Mouse (Mus musculus) liver, embryonic 14.5 days (tissue): Measurements from ENCODE around the gene Lamc2. TPM values are rescaled to one million over a fixed set of nuclear protein-coding genes. Genes with fewer than 3 reads are reported as not detected.

ENCODE experiments used
- ATAC-seq: fragments of 200-750 bp; cut with Nextera tagmentation; 2 replicates; pipeline ENCODE4 v1.8.0; 2017; ENCODE audit warnings: moderate number of reproducible peaks, mild to moderate bottlenecking, moderate library complexity; ENCODE audit not compliant: insufficient read depth
- DNase-seq, 3 experiments: peaks; one replicate each; pipeline ENCODE4 v3.0.0-alpha.2; 2012 to 2013; ENCODE audit warnings: low read depth in 3 of 3, low spot score in 3 of 3
- H3K27ac ChIP-seq: fragments of 300-500 bp; sonication (generic); 2 replicates; pipeline ENCODE4 v1.5.1; 2014; ENCODE audit warnings: moderate library complexity, mild to moderate bottlenecking, control low read depth, inconsistent platforms
- H3K27me3 ChIP-seq: fragments of 300-500 bp; sonication (generic); 2 replicates; pipeline ENCODE4 v1.6.1; 2014; ENCODE audit warnings: mild to moderate bottlenecking, low read length, moderate library complexity; ENCODE audit not compliant: control insufficient read depth, insufficient read depth
- H3K36me3 ChIP-seq: fragments of 300-500 bp; sonication (generic); replicated peaks from 2 replicates; pipeline ENCODE4 v1.6.1; 2014; ENCODE audit warnings: low read depth; ENCODE audit not compliant: control insufficient read depth, insufficient read depth
- H3K4me1 ChIP-seq, 2 experiments: fragments of 200-500 bp in 1 of 2; fragments of 300-500 bp in 1 of 2; sonication (generic) in 1 of 2; replicated peaks; 2 replicates each; pipeline ENCODE4 v1.6.1; 2012 to 2014; ENCODE audit warnings: antibody characterized with exemption in 1 of 2, inconsistent platforms in 1 of 2, low read length in 1 of 2; ENCODE audit not compliant: control insufficient read depth in 2 of 2, insufficient read depth in 2 of 2
- H3K4me2 ChIP-seq: fragments of 300-500 bp; sonication (generic); 2 replicates; pipeline ENCODE4 v1.6.1; 2014; ENCODE audit warnings: low read depth, mild to moderate bottlenecking, control low read depth, moderate library complexity
- H3K4me3 ChIP-seq, 2 experiments: fragments of 200-500 bp in 1 of 2; fragments of 300-500 bp in 1 of 2; sonication (generic) in 1 of 2; 2 replicates each; pipeline ENCODE4 v1.5.1; 2012 to 2014; ENCODE audit warnings: low read depth in 2 of 2, low read length in 2 of 2, mild to moderate bottlenecking in 2 of 2, control low read depth in 1 of 2, inconsistent platforms in 1 of 2, moderate library complexity in 1 of 2; ENCODE audit not compliant: insufficient read depth in 1 of 2
- H3K9ac ChIP-seq: fragments of 300-500 bp; sonication (generic); replicated peaks from 2 replicates; pipeline ENCODE4 v1.6.1; 2014; ENCODE audit warnings: mild to moderate bottlenecking, control low read depth, moderate library complexity
- H3K9me3 ChIP-seq: fragments of 300-500 bp; sonication (generic); 2 replicates; pipeline ENCODE4 v1.6.1; 2016; ENCODE audit warnings: low read length, mixed read lengths; ENCODE audit not compliant: control insufficient read depth
- CTCF ChIP-seq: IDR thresholded peaks from 2 replicates; pipeline ENCODE4 v1.5.1; 2016; ENCODE audit warnings: antibody characterized with exemption, low read depth, control low read depth
- EP300 ChIP-seq: IDR thresholded peaks from 2 replicates; pipeline ENCODE4 v1.6.1; 2016; ENCODE audit warnings: antibody characterized with exemption, low read depth
- WGBS: fragments of 180-500 bp; shearing (Covaris S2); extraction: QIAGEN DNeasy Blood & Tissue Kit; methylation state at CpG from one replicate; pipeline ENCODE4 v1.1.7; 2014; ENCODE audit not compliant: insufficient replicate concordance; 5-methylcytosine and 5-hydroxymethylcytosine counted together
- polyA plus RNA-seq, 2 experiments: library from polyadenylated mRNA; depleted of rRNA in 1 of 2; stranded (reverse) in 1 of 2; unstranded in 1 of 2; fragments of >200 nt; fragmentation: Nextera tagmentation in 1 of 2; extraction: Ambion mirVana in 1 of 2; gene quantifications; 2 replicates each; pipeline versions ENCODE4 v1.2.1 to v1.2.3; 2012 to 2014

Gene Lamc2
- polyA plus RNA-seq, 2 experiments: 0.10 to 0.14 TPM

- Histone ChIP-seq H3K4me2 (no peak overlapping the region), H3K9ac (no peak overlapping the region), H3K36me3 (no peaks in the 10 kb centered on the region), H3K4me1 (no peaks in the 10 kb centered on the region), H3K27me3 (no peaks in the 10 kb centered on the region; the same call in 1 of the 2 replicates), H3K4me3 (no peak overlapping the region), H3K27ac (no peak overlapping the region), H3K9me3 (no peaks in the 10 kb centered on the region)
- no peak for DNase-seq
- WGBS: 80% methylated on average over 6 of the region's 6 CpGs
- ATAC-seq: no peak
- TF ChIP-seq CTCF (no peak), EP300 (no peak)
Observed at GRCm38 (mm10) chr1:153192945-153193344, 6.7 kb upstream of the Lamc2 start.

- Histone ChIP-seq H3K27me3 (no peaks in the 10 kb centered on the region; the same call in 1 of the 2 replicates), H3K4me2 (no peak overlapping the region), H3K36me3 (no peaks in the 10 kb centered on the region), H3K27ac (no peak overlapping the region), H3K9ac (no peak overlapping the region), H3K9me3 (no peaks in the 10 kb centered on the region), H3K4me3 (no peak overlapping the region), H3K4me1 (no peaks in the 10 kb centered on the region)
- DNase-seq: no peak
- TF ChIP-seq EP300 (no peak), CTCF (no peak)
- WGBS: 80% methylated on average over 4 of the region's 4 CpGs
- ATAC-seq: no peak
Observed at GRCm38 (mm10) chr1:153192379-153192778, 6.1 kb upstream of the Lamc2 start.

GRCm38 (mm10) chr1:153191943-153192329 lies 5.7 kb upstream of the Lamc2 start:
- H3K4me3 ChIP-seq: no peak overlapping the region
- no peak for DNase-seq
- H3K9me3 ChIP-seq: no peaks in the 10 kb centered on the region
- H3K4me1 ChIP-seq: no peaks in the 10 kb centered on the region
- no peak overlapping the region for H3K9ac ChIP-seq
- TF ChIP-seq CTCF (no peak), EP300 (no peak)
- no peak overlapping the region for H3K27ac ChIP-seq
- ATAC-seq: no peak
- H3K27me3 ChIP-seq: peaks cover 4% of the 10 kb centered on the region
- 36% methylated on average over 5 of the region's 5 CpGs for WGBS
- H3K4me2 ChIP-seq: no peak overlapping the region
- H3K36me3 ChIP-seq: no peaks in the 10 kb centered on the region

DNA sequence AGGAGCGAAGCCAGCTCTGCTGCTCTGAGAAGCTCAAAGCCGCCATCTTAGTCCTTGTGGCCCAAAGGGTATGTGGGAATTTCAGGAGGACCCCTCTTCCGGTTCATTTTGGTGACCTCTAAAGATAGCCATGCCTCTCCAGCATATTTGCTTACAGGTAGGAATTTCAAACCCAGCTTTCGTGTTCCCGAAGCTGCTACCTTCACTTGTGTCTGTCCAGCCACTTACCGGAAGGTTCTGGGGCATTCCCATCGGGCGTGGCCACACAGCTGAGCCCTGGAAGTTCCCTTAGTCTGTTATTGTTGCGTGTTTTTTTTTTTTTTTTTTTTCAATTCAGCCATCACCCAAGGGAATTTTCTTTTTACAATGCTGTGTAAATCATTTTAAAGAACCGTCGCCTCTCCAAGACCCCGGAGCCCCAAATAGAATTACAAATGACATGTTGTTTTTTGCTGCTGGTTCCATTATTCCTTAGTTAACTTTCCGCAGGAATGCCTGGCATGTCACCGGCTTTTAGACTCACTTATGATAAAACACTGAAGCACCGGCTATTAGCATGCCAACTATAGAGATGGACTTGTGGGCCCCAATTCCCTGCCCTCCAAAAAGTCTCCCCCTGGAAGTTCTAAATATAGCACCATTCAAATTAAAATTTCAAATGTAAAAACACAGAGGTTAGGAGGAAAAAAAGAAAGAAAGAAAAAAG lies 5.1 kb upstream of the Lamc2 start:
- Histone ChIP-seq H3K27me3 (peaks cover 9% of the 10 kb centered on the region), H3K4me3 (no peak overlapping the region), H3K9ac (no peak overlapping the region), H3K27ac (no peak overlapping the region), H3K4me2 (no peak overlapping the region), H3K4me1 (no peaks in the 10 kb centered on the region), H3K9me3 (no peaks in the 10 kb centered on the region), H3K36me3 (no peaks in the 10 kb centered on the region)
- WGBS: 76% methylated on average over 15 of the region's 15 CpGs
- no peak for DNase-seq
- no peak for ATAC-seq
- TF ChIP-seq EP300 (no peak), CTCF (no peak)

DNA sequence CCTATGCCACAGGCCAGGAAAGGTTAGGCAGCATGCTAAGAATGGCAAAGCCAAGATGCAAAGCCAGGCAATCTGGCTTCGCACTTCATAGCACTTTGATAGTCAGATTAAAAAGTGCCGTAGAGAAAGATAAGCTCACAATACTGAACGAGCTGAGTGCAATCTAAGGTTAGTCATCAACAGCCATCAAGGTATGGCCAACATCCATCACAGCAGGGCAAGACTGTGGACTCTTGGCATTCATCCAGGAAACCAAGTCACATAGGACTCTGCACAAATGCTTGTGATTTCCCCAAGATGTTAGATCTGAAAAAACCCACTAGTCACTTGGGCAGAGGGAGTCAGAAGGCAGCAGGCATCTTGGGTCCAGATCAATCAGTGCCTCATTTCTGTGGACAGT lies 1.8 kb upstream of the Lamc2 start:
- Histone ChIP-seq H3K4me2 (no peak overlapping the region), H3K9me3 (no peaks in the 10 kb centered on the region), H3K27me3 (peaks cover 27% of the 10 kb centered on the region), H3K27ac (no peak overlapping the region), H3K9ac (no peak overlapping the region), H3K4me1 (no peaks in the 10 kb centered on the region), H3K4me3 (no peak overlapping the region), H3K36me3 (no peaks in the 10 kb centered on the region)
- TF ChIP-seq EP300 (no peak), CTCF (no peak)
- 50% methylated on average over 3 of the region's 3 CpGs for WGBS
- ATAC-seq: no peak
- no peak for DNase-seq
